Mouse (Mus musculus) kidney, adult 8-10 months (tissue): ENCODE results near the gene Aox2.

ENCODE experiments used
- DNase-seq, 2 experiments: peaks; one replicate each; pipeline ENCODE4 v3.0.0; 2022

The Aox2 gene

DNA sequence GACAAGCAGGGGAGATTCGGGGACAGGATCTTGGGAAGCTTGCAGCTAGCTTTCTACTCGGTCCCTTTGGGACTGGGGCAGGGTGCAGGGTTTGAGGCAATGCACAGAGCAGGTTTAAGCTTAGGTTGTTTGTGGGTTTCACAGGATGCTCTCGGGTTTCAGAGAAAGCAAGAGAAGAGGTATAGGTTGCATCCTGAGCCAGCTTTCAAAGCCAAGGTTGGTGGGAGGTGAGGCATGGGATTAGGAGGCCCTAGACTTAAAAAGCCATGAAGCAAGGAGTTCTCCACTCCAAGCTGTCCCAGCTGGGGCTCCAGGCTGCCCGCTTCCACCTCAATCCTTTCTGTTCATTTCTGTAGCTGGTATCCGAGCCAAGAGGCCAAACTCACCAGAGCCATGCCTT is at the start of gene Aox2:
Gene Aox2, plus strand, starts transcription at position 301 of the 400 bp plus-strand sequence.
- no peak for DNase-seq

DNA sequence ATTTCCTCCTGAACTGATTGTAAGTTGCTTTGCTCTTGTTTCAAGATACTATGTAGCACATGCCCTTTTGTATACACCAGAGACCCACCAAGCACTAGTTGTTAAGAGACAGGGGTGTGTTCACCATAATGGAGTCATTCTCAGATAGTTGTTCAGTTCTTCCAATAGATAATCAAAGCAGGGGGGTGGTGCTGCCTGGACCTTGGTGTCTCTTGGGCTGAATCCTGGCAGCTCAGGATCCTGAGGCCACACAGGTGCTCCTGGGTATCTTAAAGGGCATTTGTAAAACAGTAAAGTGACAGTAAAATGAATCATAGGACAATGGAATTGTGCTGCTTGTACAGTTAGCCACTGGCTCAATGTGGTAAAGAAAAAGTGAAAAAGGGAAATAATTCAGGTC is 49.2 kb upstream of the Aox2 start:
- DNase-seq = no peak

GRCm38 (mm10) chr1:58229774-58230173 is 48.4 kb upstream of the Aox2 start:
- DNase-seq = no peak

DNA sequence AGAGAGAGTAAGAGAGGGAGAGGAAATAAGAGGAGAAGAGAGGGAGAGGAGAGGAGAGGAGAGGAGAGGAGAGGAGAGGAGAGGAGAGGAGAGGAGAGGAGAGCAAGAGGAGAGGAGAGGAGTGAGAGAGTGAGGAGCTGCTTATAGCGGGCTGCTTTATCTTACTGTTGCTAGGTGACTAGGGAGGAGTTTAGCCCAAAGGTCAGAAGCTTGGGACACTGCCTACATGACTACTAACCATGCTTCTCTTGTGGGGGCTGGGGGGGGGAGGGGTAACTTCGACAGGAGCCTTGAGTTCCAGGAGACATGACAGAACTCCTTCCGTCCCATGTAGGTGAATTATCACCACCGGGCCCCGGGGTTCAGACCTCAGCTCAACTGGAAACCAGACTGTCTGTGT is 47.6 kb upstream of the Aox2 start:
- DNase-seq = no peak

GRCm38 (mm10) chr1:58235405-58235804 is 42.7 kb upstream of the Aox2 start:
- DNase-seq = no peak

- DNase-seq = no peak
These were observed 40.4 kb upstream of the Aox2 start for GRCm38 (mm10) chr1:58237527-58238299.

GRCm38 (mm10) chr1:58238440-58238839 is 39.7 kb upstream of the Aox2 start:
- DNase-seq = no peak

- DNase-seq = no peak
These were observed 39.2 kb upstream of the Aox2 start for GRCm38 (mm10) chr1:58238961-58239360.

- DNase-seq = no peak
These were observed 37.8 kb upstream of the Aox2 start for GRCm38 (mm10) chr1:58240347-58240746.

DNA sequence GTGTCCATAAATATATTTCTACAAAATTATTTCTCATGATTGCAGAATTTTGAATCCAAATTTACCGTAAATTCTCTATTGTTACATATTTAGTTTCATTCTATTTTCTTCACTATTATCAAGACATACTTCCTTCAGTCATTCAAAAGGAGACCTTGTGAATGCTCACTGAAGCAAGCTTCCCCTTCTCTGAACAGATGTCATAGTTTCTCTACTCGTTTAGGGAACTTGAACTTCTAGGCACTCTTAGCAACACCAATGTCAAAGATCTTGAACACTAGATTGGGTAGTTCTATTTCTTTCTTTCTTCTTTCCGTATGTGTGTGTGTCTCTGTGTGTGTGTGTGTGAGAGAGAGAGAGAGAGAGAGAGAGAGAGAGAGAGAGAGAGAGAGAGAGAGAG is 33.6 kb upstream of the Aox2 start:
- no peak for DNase-seq

DNA sequence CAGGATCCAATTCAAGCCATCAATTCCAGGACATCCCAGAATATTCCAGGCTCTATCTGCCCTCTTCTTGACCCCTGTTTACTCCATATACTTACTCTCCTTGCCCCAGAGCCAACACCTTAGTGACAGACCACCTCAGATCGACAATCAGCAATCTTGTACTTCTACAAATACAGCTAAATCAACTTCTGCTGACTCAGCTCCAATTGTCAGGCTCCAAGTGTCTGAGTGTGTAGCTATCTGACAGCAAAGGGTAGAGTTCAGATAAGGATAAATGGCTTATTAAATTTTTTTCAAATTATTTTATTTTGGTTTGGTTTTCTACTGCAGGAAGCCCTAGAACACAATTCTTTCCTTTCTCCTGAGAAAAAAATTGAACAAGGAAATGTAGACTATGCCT is 29.6 kb upstream of the Aox2 start:
- DNase-seq = no peak

DNA sequence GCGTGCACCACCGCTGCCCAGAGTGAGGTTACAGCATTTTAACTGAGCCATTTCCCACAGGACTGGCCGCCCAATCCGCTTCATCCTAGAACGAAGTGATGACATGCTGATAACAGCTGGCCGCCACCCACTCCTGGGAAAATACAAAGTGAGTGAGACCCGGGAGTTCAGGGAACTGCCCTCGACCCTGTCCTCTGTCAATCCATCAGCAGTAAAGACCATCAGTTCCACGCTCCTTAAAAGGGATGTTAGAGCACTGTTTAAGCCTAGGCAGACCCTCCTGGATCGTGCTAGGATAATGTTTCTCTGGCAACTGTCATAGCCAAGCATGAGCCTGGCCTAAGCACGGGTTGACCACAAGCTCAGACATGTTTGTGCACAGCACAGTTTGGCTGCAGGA is 24.7 kb upstream of the Aox2 start:
- no peak for DNase-seq

DNA sequence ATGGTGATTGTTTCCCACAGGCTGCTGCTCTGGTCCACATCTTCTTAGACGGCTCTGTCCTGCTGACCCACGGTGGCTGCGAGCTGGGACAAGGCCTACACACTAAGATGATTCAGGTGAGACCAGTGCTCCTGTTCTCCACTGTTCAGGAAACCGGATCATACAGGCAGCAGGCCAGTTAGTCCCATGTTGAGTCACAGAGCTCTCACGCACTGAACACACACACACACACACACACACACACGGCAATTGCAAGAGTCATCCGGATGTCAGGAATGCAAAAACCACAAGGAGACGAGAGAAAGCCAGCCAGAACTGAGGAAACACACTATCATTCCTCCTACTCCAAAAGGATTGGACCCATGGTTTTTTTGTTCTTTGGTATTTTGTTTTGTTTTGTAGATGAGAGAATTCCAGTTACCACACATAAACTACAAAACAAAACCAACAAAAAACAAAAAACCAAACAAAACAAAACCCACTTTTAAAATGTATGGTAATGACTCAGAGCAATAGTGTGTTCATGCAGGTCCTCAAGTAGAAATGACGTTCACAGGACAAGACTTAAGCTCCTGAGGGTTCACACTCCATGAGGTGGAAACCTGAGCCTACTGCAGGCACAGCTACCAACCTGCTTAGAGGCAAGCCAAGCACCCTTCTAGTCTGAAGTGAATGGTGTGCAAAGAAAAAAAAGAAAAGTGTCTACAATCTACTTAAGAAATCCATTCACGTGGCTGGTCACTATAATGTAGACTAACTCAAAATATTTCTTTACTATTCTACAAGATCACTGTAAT is 20.7 kb upstream of the Aox2 start:
- no peak for DNase-seq

DNA sequence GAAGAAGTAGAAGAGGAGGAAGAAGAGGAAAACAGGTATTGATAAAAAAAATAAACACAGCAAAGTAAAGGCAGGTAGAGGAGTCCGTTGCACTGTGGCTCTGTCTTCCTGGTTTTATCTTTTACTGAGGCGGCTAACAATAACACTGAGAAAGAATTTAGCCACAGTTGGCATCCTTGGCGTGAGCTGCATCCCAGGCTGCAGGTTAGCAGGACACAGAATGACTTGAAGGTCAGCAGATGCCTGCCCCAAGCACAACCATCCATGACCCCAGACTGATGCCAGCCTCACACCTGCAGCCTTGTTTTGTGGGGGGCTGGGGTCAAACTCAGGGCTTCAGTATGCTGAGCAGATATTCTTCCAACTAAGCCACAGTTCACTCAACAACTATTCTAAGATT is 17.8 kb upstream of the Aox2 start:
- no peak for DNase-seq

DNA sequence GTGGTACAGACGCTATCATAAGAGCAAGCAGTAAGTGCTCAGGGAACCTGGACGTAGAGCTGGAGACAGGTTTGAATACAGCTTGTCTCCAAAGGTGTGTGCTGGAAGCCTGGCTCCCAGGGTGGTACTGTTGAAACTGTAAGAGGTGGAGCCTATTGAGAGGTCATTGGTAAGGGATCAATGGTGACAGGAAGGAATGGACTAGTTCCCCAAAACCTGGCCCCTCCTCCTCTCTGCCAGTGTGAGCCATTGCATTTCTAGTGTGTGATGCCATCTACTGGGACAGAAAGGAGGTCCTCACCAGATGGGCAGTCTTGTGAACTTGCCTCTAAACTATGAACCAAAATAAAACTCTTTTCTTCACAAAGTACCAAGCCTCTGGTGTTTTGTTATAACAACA is 9.9 kb upstream of the Aox2 start:
- DNase-seq = no peak

- peak; percentile 6 to 52 for DNase-seq
These were observed 7.1 kb upstream of the Aox2 start for GRCm38 (mm10) chr1:58270807-58271569.

DNA sequence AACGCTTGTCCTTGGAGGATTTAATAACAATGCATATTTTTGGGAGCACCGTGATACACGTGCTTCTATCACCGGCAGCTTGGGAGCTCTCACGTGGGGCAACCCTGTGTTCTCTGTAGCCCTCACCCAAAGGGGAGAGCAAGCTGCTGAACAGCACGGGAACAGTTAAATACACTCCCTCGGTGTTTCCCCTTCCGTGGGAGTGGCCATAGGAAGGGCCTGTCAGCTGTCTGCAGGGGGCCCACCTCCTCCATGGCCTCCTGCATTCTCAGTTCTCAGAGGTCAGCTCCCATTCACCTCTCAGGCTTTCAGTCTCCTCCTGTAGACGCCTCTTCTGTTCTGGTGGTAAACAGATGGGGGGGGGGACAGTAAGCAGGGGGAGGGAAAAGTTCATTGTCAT is 2.2 kb upstream of the Aox2 start:
- no peak for DNase-seq

DNA sequence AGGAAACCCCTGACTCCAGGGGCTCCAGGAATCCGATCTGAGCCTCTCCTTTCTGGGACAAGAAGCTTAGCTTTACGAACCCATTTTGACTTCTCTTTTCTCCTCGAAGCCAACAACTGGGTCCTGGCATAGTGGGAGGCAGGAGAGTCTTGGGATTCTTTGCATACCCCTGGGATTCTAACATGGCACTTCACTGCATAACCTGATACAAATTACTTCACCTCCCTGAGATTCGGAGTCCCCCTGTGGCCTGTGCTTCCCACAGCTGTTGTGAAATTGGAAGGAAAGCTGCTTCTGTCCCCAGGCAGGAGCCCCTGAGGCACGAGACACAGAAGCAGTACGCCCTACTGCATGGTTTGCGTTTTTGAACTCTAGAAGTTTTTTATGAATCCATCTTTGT is 387 bp downstream of the Aox2 start:
- DNase-seq = no peak

- no peak for DNase-seq
These were observed 2.3 kb downstream of the Aox2 start for GRCm38 (mm10) chr1:58280381-58280780.

DNA sequence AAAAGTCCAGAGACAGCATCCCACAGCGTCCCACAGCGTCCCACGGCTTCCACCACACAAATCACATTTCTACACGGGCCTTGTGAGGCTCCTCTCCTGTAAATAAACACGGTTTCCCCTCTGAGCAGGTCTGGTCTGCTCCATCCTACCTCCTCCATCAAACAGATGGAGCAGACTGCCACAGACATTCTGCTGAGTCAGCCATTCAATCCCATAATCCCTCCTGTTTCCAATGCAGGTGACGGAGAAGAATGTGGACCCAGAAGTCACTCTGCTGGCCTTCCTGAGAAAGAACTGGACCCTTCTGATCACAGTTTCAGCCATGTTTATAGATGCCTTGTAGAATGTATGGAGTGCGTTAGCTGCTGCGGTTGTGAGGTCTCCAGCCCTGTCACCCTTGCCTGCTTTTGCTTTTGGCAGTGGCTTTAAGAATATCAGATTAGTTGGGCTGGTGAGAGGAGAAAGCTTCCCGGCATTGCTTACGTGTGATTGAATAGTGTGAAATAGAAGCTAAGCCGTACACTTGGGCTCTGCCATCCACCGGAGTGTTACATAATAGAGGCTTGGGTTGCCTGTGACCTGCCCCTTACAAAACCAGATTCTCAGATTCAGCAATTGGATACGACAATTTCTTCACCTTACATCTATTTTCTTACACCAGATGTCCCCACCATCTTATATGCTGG is 3.0 kb downstream of the Aox2 start:
- DNase-seq = no peak

DNA sequence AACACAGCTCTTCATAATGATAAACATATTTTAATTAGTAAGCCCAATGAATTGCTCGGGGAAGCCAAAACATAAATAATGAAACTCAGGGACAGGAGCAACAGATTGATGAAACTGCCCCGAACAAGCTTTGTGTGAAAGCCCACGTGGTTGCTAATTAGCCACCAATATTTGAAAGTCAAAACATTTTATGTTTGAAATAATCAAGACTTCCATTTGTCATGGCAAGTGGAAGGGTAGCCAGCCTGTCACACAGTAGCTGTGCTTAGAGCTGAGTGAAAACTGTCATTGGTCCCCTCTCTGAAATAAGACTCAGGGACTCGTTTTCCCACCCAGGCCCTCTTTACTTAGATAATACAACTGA is 3.5 kb downstream of the Aox2 start:
- DNase-seq = no peak

DNA sequence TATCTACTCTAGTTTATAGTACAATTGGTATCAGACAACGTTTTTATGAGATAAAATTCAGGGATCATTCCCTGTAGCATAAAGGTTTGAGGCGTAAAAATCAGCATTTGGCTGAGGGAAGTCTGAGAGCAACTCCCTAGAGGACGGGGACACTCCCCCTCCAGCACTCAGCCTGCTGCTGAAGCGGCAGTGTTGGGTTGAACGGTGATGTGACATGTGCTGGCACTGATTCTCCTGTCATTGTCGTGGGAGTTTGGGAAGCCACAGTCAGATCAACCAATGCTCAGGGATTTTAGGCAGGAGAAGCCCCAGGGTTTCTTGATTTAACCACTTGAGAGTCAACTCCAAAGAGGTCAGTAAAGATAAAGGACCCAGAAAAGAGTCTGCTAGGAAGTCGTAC is 6.4 kb downstream of the Aox2 start:
- no peak for DNase-seq

- DNase-seq = no peak
These were observed 10.0 kb downstream of the Aox2 start for GRCm38 (mm10) chr1:58288091-58288490.
